Mouse (Mus musculus) midbrain, embryonic 16.5 days (tissue): ENCODE measurements at regions not wholly inside any gene's neighbourhood (a gene's known extent, or its start where the extent isn't known, plus 50 kb on each side); places are given as distances from the start of the nearest gene placed in this dataset.

Experiments
- ATAC-seq: fragments of 200-750 bp; cut with Nextera tagmentation; 2 replicates; pipeline ENCODE4 v1.8.0; 2017; ENCODE audit warnings: moderate TSS enrichment
- H3K27ac ChIP-seq: fragments of 300-500 bp; sonication (generic); 2 replicates; pipeline ENCODE4 v1.5.1; 2014; ENCODE audit warnings: mild to moderate bottlenecking, low read length, mixed read lengths
- H3K27me3 ChIP-seq: fragments of 300-500 bp; sonication (generic); 2 replicates; pipeline ENCODE4 v1.6.1; 2014; ENCODE audit warnings: low read depth, low read length, mixed read lengths; ENCODE audit not compliant: control insufficient read depth, insufficient read depth
- H3K36me3 ChIP-seq: fragments of 300-500 bp; sonication (generic); 2 replicates; pipeline ENCODE4 v1.6.1; 2014; ENCODE audit warnings: mild to moderate bottlenecking, low read length, moderate library complexity, mixed read lengths; ENCODE audit not compliant: control insufficient read depth, insufficient read depth
- H3K4me1 ChIP-seq: fragments of 300-500 bp; sonication (generic); 2 replicates; pipeline ENCODE4 v1.6.1; 2014; ENCODE audit warnings: mild to moderate bottlenecking, low read length, mixed read lengths; ENCODE audit not compliant: control insufficient read depth, insufficient read depth
- H3K4me2 ChIP-seq: fragments of 300-500 bp; sonication (generic); 2 replicates; pipeline ENCODE4 v1.6.1; 2014; ENCODE audit warnings: mild to moderate bottlenecking, low read length, mixed read lengths
- H3K4me3 ChIP-seq: fragments of 300-500 bp; sonication (generic); 2 replicates; pipeline ENCODE4 v1.5.1; 2014; ENCODE audit warnings: low read depth, mild to moderate bottlenecking, low read length, moderate library complexity, mixed read lengths
- H3K9ac ChIP-seq: fragments of 300-500 bp; sonication (generic); 2 replicates; pipeline ENCODE4 v1.6.1; 2014; ENCODE audit warnings: low read depth, low read length, mixed read lengths
- H3K9me3 ChIP-seq: fragments of 300-500 bp; sonication (generic); replicated peaks from 2 replicates; pipeline ENCODE4 v1.6.1; 2014; ENCODE audit warnings: mild to moderate bottlenecking, low read length, mixed read lengths; ENCODE audit not compliant: control insufficient read depth, poor library complexity, severe bottlenecking
- WGBS: fragments of 180-500 bp; shearing (Covaris S2); extraction: QIAGEN DNeasy Blood & Tissue Kit; methylation state at CpG from one replicate; pipeline ENCODE4 v1.1.7; 2014; 5-methylcytosine and 5-hydroxymethylcytosine counted together

DNA sequence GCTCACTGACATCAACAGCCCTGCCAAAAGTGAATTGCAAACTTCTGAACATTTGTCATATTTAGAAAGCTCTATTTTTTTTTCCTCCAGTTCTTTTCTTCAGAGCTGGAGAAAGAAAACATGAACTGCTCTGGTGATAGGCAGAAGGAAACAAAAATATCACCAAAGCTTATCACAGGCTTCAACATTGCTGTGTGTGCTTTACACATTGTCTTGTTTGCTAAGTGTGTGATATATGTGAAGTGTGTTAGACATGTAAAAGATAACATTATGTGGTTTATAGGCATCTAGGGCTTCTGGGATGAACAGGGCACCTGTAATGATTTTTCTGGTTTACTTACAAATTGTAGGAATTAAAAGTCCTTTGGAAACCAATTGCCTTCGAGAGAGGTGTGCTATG, 229.8 kb upstream of the Nrip1 start:
- no peak for ATAC-seq

DNA sequence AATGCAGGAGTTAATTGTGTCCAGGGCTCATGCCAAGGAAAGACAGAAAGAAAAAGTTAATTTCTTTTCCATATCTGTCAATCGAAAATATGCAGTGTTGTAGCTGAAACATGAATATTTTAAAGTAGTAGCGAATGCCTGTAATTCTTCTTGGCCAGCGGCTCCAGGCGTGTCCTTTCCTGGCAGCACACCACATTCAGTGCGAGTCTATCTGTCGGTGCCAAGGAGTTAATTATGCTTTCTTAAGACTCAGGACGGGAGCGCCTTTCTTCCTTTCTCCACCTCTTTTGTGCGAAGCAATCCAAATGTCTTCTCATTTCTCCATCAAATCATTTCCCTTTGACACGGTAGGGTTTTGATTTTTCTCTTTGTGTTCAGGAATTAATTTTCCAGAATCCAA, 226.5 kb upstream of the Nrip1 start:
- Histone ChIP-seq H3K4me2 (peak overlapping the region; percentile 10; the same call in 1 of the 2 replicates), H3K9ac (no peak overlapping the region), H3K27ac (no peak overlapping the region), H3K9me3 (no peaks in the 10 kb centered on the region), H3K4me3 (no peak overlapping the region), H3K4me1 (no peaks in the 10 kb centered on the region), H3K27me3 (no peaks in the 10 kb centered on the region), H3K36me3 (no peaks in the 10 kb centered on the region)
- 49% methylated on average over 10 of the region's 10 CpGs for WGBS
- no peak for ATAC-seq

More for the DNA sequence above, 229.8 kb upstream of the Nrip1 start:
- WGBS = 86% methylated on average over 1 of the region's 1 CpGs
- Histone ChIP-seq H3K4me2 (no peak overlapping the region), H3K9ac (no peak overlapping the region), H3K27ac (no peak overlapping the region), H3K4me3 (no peak overlapping the region), H3K36me3 (no peaks in the 10 kb centered on the region), H3K4me1 (no peaks in the 10 kb centered on the region), H3K9me3 (no peaks in the 10 kb centered on the region), H3K27me3 (no peaks in the 10 kb centered on the region)

DNA sequence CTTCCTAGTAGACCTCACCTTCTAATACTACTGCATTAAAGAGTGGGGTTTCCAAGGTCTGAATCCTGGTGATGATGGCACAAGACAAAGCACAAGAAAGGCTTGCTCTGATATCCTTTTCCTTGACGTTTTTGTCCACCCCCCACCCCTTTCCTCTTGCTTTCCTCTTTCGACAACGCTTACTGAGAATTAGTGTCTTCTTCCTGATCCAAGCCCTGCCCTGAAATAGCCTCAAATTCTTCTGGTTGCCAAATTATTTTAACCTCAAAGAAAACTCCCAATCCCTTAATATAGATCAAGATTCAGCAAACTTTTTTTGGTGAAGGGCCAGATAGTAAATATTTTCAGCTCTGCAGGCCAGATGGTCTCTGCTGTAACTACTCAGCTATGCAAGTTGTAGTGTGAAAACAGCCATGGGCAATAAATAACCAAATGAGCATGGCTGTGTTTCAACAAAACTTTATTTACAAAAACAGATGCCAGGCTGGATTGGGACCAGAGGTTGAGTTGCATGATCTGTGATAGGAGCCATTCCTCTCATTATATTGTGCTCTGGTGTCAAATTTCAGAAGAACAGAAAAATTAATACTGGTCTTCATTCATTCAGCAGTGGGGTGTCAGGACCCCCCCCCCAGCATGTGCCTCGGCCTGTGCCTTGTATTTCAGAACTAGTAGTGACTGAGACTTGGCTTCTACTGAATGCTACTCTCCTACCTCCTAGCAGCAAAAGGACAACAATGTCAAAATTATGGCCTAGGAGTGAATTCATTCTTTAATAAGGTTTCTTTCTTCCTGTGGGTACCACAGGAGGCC, 218.5 kb upstream of the Nrip1 start:
- Histone ChIP-seq H3K9me3 (no peaks in the 10 kb centered on the region), H3K4me3 (no peak overlapping the region), H3K27me3 (no peaks in the 10 kb centered on the region), H3K27ac (no peak overlapping the region), H3K36me3 (no peaks in the 10 kb centered on the region), H3K4me1 (no peaks in the 10 kb centered on the region), H3K9ac (no peak overlapping the region), H3K4me2 (no peak overlapping the region)
- ATAC-seq = no peak
- 85% methylated on average over 4 of the region's 4 CpGs for WGBS

DNA sequence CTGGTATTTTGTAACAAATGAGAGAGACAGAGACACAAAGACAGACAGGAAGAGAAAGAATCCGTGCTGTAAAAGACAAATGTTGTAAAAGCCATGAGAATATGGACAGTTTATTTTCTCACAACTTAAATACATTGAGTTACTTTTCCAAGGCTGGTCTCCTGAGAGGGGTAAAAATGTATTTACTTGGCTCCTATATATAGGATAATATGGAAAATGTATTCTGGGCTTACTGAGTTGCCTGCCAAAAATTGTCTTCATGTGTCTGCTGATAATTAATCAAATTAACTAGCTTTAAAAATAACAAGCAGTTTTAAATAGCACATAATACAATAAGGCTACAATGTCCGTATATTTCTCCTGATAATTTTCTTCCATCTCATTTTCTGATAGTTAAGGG, 216.2 kb upstream of the Nrip1 start:
- H3K4me3 ChIP-seq = no peak overlapping the region
- H3K9ac ChIP-seq = no peak overlapping the region
- no peak overlapping the region for H3K4me2 ChIP-seq
- no peaks in the 10 kb centered on the region for H3K4me1 ChIP-seq
- no peaks in the 10 kb centered on the region for H3K9me3 ChIP-seq
- 86% methylated on average over 2 of the region's 2 CpGs for WGBS
- H3K36me3 ChIP-seq = no peaks in the 10 kb centered on the region
- H3K27me3 ChIP-seq = no peaks in the 10 kb centered on the region
- H3K27ac ChIP-seq = no peak overlapping the region
- ATAC-seq = no peak

DNA sequence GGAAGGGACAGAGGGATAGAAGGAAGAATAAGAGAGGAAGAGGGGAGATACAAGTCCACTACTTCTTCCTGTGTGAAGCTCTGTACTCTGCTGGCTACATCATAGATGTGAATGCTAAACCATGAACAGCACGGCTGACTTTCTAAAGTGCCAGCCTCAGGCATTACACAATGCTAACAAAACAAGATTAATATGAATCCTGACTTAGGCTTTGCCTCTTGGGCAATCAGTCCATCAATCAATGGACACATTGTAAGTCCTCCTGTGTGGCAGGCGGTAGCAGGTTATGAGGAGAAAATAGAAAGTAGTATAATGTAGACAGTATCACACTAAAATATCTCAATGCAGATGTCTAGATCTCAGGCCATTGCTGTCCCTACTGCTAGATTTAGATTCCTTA, 203.6 kb upstream of the Nrip1 start:
- Histone ChIP-seq H3K36me3 (no peaks in the 10 kb centered on the region), H3K4me3 (no peak overlapping the region), H3K4me1 (no peaks in the 10 kb centered on the region), H3K9me3 (no peaks in the 10 kb centered on the region), H3K27me3 (no peaks in the 10 kb centered on the region), H3K9ac (no peak overlapping the region), H3K27ac (no peak overlapping the region), H3K4me2 (no peak overlapping the region)
- ATAC-seq = no peak
- 84% methylated on average over 2 of the region's 2 CpGs for WGBS

- Histone ChIP-seq H3K4me2 (no peak overlapping the region), H3K9me3 (no peaks in the 10 kb centered on the region), H3K4me3 (no peak overlapping the region), H3K36me3 (no peaks in the 10 kb centered on the region), H3K4me1 (no peaks in the 10 kb centered on the region), H3K9ac (no peak overlapping the region), H3K27me3 (no peaks in the 10 kb centered on the region), H3K27ac (no peak overlapping the region)
- WGBS = 65% methylated on average over 3 of the region's 3 CpGs
- ATAC-seq = no peak
Observed at GRCm38 (mm10) chr16:76575281-76575680, 201.7 kb upstream of the Nrip1 start.

DNA sequence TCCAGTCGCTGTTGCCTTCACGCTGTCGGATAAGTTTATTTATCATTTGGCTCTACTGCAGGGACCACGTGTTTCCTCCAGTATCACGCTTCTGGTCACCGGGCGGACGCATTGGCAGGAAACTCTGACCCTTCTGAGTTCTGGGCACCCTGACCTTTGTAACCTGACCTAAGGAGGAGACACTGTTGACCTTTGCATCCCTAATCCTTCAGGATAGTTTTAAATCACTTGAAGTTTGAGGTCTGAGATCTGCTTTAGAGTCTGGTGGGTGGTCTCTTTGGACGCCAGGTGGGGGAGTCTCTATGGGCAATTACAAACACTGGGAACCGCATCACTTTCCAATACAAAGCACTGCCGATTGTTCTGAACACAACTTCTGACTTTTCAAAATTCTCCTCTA, 192.6 kb upstream of the Nrip1 start:
- WGBS = 26% methylated on average over 11 of the region's 11 CpGs
- no peak for ATAC-seq
- Histone ChIP-seq H3K4me2 (no peak overlapping the region), H3K4me3 (no peak overlapping the region), H3K9me3 (no peaks in the 10 kb centered on the region), H3K36me3 (no peaks in the 10 kb centered on the region), H3K9ac (no peak overlapping the region), H3K27ac (no peak overlapping the region), H3K27me3 (no peaks in the 10 kb centered on the region), H3K4me1 (no peaks in the 10 kb centered on the region)

DNA sequence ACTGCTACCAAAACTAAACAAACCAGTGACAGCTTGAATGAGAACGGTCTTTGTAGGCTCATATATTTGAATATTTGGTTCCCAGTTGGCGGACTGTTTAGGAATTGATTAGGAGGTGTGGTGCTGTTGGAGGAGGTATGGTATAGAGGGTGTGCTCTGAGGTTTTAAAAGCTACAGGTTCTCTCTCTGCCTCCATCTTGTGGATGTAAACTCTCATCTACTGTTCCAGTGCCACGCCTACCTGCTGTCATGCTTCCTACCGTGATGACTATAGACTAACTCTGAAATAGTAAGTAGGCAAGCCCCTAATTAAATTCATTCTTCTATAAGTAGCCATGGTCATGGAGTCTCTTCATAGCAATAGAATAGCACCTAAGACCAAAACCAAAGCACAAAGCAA, 181.2 kb upstream of the Nrip1 start:
- 95% methylated on average over 4 of the region's 4 CpGs for WGBS
- H3K9ac ChIP-seq = no peak overlapping the region
- H3K36me3 ChIP-seq = no peaks in the 10 kb centered on the region
- H3K9me3 ChIP-seq = no peaks in the 10 kb centered on the region
- H3K4me3 ChIP-seq = no peak overlapping the region
- ATAC-seq = no peak
- no peaks in the 10 kb centered on the region for H3K27me3 ChIP-seq
- H3K4me2 ChIP-seq = no peak overlapping the region
- H3K4me1 ChIP-seq = no peaks in the 10 kb centered on the region
- H3K27ac ChIP-seq = no peak overlapping the region

DNA sequence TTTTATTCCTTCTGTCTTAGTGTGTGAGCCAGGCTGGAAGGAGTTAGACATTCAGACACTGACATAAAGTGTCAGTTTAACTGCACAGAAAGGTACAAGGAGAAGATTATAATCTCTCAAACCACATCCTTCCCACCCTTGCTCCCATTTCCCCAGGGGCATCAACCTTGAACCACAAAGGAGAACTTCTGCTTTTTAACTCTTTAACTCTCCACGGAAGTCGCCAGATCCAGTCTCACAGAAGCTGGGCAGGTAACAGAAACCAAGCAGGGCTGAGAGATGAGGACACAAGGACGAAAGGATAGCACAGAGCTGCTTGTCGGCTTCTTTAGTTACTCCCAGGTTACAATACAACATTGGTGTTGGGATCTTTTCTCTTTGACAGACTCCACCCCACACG, 176.0 kb upstream of the Nrip1 start:
- no peak overlapping the region for H3K27ac ChIP-seq
- H3K4me3 ChIP-seq = no peak overlapping the region
- no peak overlapping the region for H3K9ac ChIP-seq
- no peaks in the 10 kb centered on the region for H3K27me3 ChIP-seq
- WGBS = 87% methylated on average over 5 of the region's 5 CpGs
- no peak for ATAC-seq
- H3K4me1 ChIP-seq = no peaks in the 10 kb centered on the region
- H3K4me2 ChIP-seq = no peak overlapping the region
- H3K9me3 ChIP-seq = no peaks in the 10 kb centered on the region
- H3K36me3 ChIP-seq = no peaks in the 10 kb centered on the region
